Mouse (Mus musculus) midbrain, embryonic 16.5 days (tissue): ENCODE data around the gene Clk3. TPM values are rescaled to one million over a fixed set of nuclear protein-coding genes. Genes with fewer than 3 reads are reported as not detected.

Experiments used
- ATAC-seq: fragments of 200-750 bp; cut with Nextera tagmentation; 2 replicates; pipeline ENCODE4 v1.8.0; 2017; ENCODE audit warnings: moderate TSS enrichment
- H3K27ac ChIP-seq: fragments of 300-500 bp; sonication (generic); 2 replicates; pipeline ENCODE4 v1.5.1; 2014; ENCODE audit warnings: mild to moderate bottlenecking, low read length, mixed read lengths
- H3K27me3 ChIP-seq: fragments of 300-500 bp; sonication (generic); 2 replicates; pipeline ENCODE4 v1.6.1; 2014; ENCODE audit warnings: low read depth, low read length, mixed read lengths; ENCODE audit not compliant: control insufficient read depth, insufficient read depth
- H3K36me3 ChIP-seq: fragments of 300-500 bp; sonication (generic); 2 replicates; pipeline ENCODE4 v1.6.1; 2014; ENCODE audit warnings: mild to moderate bottlenecking, low read length, moderate library complexity, mixed read lengths; ENCODE audit not compliant: control insufficient read depth, insufficient read depth
- H3K4me1 ChIP-seq: fragments of 300-500 bp; sonication (generic); 2 replicates; pipeline ENCODE4 v1.6.1; 2014; ENCODE audit warnings: mild to moderate bottlenecking, low read length, mixed read lengths; ENCODE audit not compliant: control insufficient read depth, insufficient read depth
- H3K4me2 ChIP-seq: fragments of 300-500 bp; sonication (generic); 2 replicates; pipeline ENCODE4 v1.6.1; 2014; ENCODE audit warnings: mild to moderate bottlenecking, low read length, mixed read lengths
- H3K4me3 ChIP-seq: fragments of 300-500 bp; sonication (generic); 2 replicates; pipeline ENCODE4 v1.5.1; 2014; ENCODE audit warnings: low read depth, mild to moderate bottlenecking, low read length, moderate library complexity, mixed read lengths
- H3K9ac ChIP-seq: fragments of 300-500 bp; sonication (generic); 2 replicates; pipeline ENCODE4 v1.6.1; 2014; ENCODE audit warnings: low read depth, low read length, mixed read lengths
- H3K9me3 ChIP-seq: fragments of 300-500 bp; sonication (generic); replicated peaks from 2 replicates; pipeline ENCODE4 v1.6.1; 2014; ENCODE audit warnings: mild to moderate bottlenecking, low read length, mixed read lengths; ENCODE audit not compliant: control insufficient read depth, poor library complexity, severe bottlenecking
- WGBS: fragments of 180-500 bp; shearing (Covaris S2); extraction: QIAGEN DNeasy Blood & Tissue Kit; methylation state at CpG from one replicate; pipeline ENCODE4 v1.1.7; 2014; 5-methylcytosine and 5-hydroxymethylcytosine counted together
- polyA plus RNA-seq: library from polyadenylated mRNA; unstranded; fragments of >200 nt; fragmentation: Nextera tagmentation; extraction: Ambion mirVana; gene quantifications from 2 replicates; pipeline ENCODE4 v1.2.1, GENCODE M21; 2015

The Clk3 gene
- 58.8 and 62.9 TPM in 2 replicates for polyA plus RNA-seq

DNA sequence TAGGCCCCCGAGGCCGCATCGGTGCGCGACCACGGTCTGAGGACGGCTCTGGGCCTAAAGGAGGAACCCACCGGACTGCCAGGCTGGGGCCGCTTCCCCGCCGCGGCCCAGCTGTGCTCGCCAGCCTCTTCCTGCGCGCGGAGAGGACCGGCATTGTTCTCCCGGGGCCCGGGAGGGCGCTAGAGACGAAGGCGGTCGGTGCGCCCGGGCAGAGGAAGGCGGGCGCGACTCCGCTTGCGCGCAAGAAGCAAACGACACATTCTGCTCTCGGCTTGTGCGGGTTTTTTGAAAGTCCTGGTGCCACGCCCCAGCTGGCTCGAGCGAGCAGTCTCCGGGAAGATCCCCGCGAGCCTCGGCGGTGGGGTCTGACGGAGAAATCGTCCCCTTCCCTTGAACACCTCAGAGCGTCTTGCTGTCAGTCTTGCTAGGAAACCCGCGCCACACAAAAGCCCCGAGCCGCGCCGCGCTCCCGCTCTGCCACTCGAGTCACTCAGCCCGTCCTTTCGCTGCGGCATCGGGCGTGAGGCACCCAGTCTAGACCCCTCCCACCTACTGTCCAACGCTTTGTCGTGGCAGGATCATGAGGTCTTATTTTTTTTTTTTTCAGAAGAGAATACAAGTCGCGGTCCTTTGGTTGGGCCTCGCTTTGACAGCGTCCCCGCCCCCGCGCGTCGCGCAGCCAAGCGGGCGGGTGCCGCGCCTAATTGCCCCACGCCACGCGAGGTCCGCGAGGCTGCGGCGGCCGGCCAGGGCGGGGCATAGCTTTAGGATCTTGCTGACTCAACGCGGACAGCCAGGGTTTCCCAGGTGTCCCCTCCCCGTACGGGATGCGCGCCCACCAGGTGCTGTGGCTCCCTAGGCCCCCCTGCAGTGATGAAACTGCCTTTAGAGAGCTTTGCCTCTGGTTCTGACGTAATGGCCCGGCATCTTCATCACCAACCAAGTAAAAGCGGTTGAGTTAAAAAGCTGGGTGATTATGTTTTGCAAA is at the start of gene Clk3:
Gene Clk3, minus strand, starts transcription at position 497 of the 988 bp plus-strand sequence.
- peaks cover 7% of the 10 kb centered on the region; the same call in 1 of the 2 replicates for H3K36me3 ChIP-seq
- H3K4me1 ChIP-seq = peaks cover 30% of the 10 kb centered on the region
- no peaks in the 10 kb centered on the region for H3K27me3 ChIP-seq
- H3K9me3 ChIP-seq = no peaks in the 10 kb centered on the region
- peak within 1 kb of the TSS; percentile 95 for H3K4me2 ChIP-seq
- WGBS = under 1% methylated on average over 92 of the region's 93 CpGs
- peak within 1 kb of the TSS; percentile 77 for H3K4me3 ChIP-seq
- peak within 1 kb of the TSS; percentile 99 for H3K27ac ChIP-seq
- peak; percentile 58 for ATAC-seq
- H3K9ac ChIP-seq = peak within 1 kb of the TSS; percentile 100

DNA sequence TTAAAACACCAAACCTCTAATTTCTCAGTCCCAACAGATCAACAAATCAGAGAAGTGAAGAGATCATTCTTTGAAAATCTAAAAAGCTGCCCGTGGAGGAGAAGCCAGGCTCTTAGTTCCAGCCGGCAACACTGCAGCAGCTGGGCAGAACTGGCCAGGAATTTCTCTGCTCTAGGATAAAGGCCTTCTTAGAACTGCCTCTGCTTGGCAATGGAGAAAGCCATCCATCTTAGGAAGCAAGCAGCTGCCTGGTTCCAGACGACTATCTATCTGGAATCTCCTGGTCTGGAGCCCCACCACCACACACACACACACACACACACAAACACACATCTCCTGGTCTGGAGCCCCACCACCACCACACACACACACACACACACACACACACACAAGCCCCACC is 49.2 kb upstream of the Clk3 start:
- no peak for ATAC-seq
- no peak overlapping the region for H3K4me2 ChIP-seq
- no peaks in the 10 kb centered on the region for H3K36me3 ChIP-seq
- H3K27me3 ChIP-seq = no peaks in the 10 kb centered on the region
- peaks cover 44% of the 10 kb centered on the region for H3K4me1 ChIP-seq
- no peak overlapping the region for H3K27ac ChIP-seq
- no peak overlapping the region for H3K9ac ChIP-seq
- no peak overlapping the region for H3K4me3 ChIP-seq
- no peaks in the 10 kb centered on the region for H3K9me3 ChIP-seq
- 34% methylated on average over 3 of the region's 3 CpGs for WGBS

- H3K4me2 ChIP-seq = no peak overlapping the region
- H3K9ac ChIP-seq = no peak overlapping the region
- no peak overlapping the region for H3K27ac ChIP-seq
- H3K27me3 ChIP-seq = no peaks in the 10 kb centered on the region
- no peak for ATAC-seq
- WGBS = 16% methylated on average over 1 of the region's 1 CpGs
- H3K36me3 ChIP-seq = no peaks in the 10 kb centered on the region
- no peak overlapping the region for H3K4me3 ChIP-seq
- peaks cover 50% of the 10 kb centered on the region for H3K4me1 ChIP-seq
- H3K9me3 ChIP-seq = no peaks in the 10 kb centered on the region
Measured at GRCm38 (mm10) chr9:57814014-57814413, 48.4 kb upstream of the Clk3 start.

- Histone ChIP-seq H3K27me3 (no peaks in the 10 kb centered on the region), H3K36me3 (no peaks in the 10 kb centered on the region), H3K9ac (no peak overlapping the region), H3K9me3 (no peaks in the 10 kb centered on the region), H3K4me3 (no peak overlapping the region), H3K27ac (peak overlapping the region; percentile 51), H3K4me1 (peaks cover 47% of the 10 kb centered on the region), H3K4me2 (0 out of 2 replicates have a peak overlapping the region, but pooled peaks have one; percentile 5)
- WGBS = 38% methylated on average over 8 of the region's 8 CpGs
- no peak for ATAC-seq
Measured at GRCm38 (mm10) chr9:57811793-57812733, 46.4 kb upstream of the Clk3 start.

DNA sequence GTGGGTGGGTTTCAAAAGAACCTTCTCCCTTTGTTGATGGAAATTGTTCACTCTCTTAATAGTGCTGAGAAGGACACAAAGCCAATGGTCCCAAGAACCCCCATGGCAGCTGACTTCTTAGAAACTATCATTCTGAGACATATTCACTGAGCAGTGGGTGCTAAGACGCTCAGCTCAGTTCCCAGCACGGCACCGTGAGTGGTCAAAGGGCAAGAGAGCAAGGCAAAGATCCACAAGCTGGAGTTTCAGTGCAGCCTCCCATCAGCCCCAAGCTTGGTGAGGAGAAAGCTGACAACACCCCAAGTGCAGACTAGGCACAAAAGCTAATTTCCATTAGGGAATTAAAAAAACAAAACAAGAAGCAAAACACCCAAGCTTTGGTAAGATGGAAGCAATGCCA is 45.0 kb upstream of the Clk3 start:
- no peak for ATAC-seq
- no peaks in the 10 kb centered on the region for H3K27me3 ChIP-seq
- no peaks in the 10 kb centered on the region for H3K9me3 ChIP-seq
- no peak overlapping the region for H3K4me3 ChIP-seq
- no peak overlapping the region for H3K27ac ChIP-seq
- H3K36me3 ChIP-seq = no peaks in the 10 kb centered on the region
- H3K9ac ChIP-seq = no peak overlapping the region
- H3K4me1 ChIP-seq = peaks cover 45% of the 10 kb centered on the region
- no peak overlapping the region for H3K4me2 ChIP-seq
- 60% methylated on average over 3 of the region's 3 CpGs for WGBS

GRCm38 (mm10) chr9:57808771-57809310 is 43.2 kb upstream of the Clk3 start:
- no peak overlapping the region for H3K4me2 ChIP-seq
- peak overlapping the region; percentile 60 for H3K27ac ChIP-seq
- no peaks in the 10 kb centered on the region for H3K27me3 ChIP-seq
- peaks cover 40% of the 10 kb centered on the region for H3K4me1 ChIP-seq
- H3K4me3 ChIP-seq = no peak overlapping the region
- no peaks in the 10 kb centered on the region for H3K9me3 ChIP-seq
- no peaks in the 10 kb centered on the region for H3K36me3 ChIP-seq
- no peak for ATAC-seq
- 15% methylated on average over 5 of the region's 5 CpGs for WGBS
- no peak overlapping the region for H3K9ac ChIP-seq

DNA sequence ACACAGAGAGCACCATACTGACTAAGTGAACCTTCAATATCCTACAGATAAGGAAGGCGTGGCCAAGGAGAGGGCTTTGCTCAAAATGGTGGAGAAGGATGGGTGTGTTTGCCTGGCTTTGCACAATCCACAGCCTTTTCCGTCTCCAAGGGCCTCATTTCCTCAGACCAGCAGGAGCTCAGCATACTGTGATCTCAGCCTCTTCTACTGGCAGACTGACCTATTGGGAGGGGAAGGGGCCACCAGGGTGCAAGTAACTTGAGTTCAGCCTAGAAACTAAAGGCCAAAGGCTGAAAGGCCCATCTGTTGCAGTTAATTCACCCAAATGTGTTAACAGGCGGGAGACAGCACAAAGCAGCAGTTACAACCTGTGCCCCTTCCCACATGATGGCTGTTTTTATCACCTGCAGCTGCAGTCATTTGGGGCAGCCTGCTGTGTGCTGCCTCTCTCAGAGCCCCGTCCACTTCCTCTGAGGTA is 41.6 kb upstream of the Clk3 start:
- Histone ChIP-seq H3K9me3 (no peaks in the 10 kb centered on the region), H3K36me3 (no peaks in the 10 kb centered on the region), H3K27me3 (no peaks in the 10 kb centered on the region), H3K4me1 (peaks cover 32% of the 10 kb centered on the region), H3K9ac (no peak overlapping the region), H3K4me2 (no peak overlapping the region), H3K27ac (no peak overlapping the region), H3K4me3 (no peak overlapping the region)
- WGBS = 72% methylated on average over 4 of the region's 4 CpGs
- no peak for ATAC-seq

GRCm38 (mm10) chr9:57806066-57806481 is 40.4 kb upstream of the Clk3 start:
- H3K36me3 ChIP-seq = no peaks in the 10 kb centered on the region
- no peak overlapping the region for H3K4me3 ChIP-seq
- no peaks in the 10 kb centered on the region for H3K27me3 ChIP-seq
- H3K9ac ChIP-seq = no peak overlapping the region
- 38% methylated on average over 1 of the region's 1 CpGs for WGBS
- no peak for ATAC-seq
- H3K27ac ChIP-seq = no peak overlapping the region
- H3K9me3 ChIP-seq = no peaks in the 10 kb centered on the region
- peaks cover 23% of the 10 kb centered on the region; the same call in 1 of the 2 replicates for H3K4me1 ChIP-seq
- no peak overlapping the region for H3K4me2 ChIP-seq
